In genomic region chr10:69786220-69786993, GRCm38 (mm10) we compare ENCODE assay signal across 11 mouse cellular contexts.
DNase-seq lines count a peak whose midpoint lies in the region; ATAC-seq and TF ChIP-seq lines count a peak whose summit lies in the region.
"Had no signal": no experiment of that assay in that cellular context is flagged by ENCODE, and none has a peak within 500 bp of the region (broad histone marks: within the 10 kb centered on the region; RNA-seq: fewer than 3 reads in every experiment).

No protein-coding gene starts in this region.

- no peak for TF ChIP-seq POLR2A in heart, adult 2 months (IDR thresholded peaks at IDR 0.05; ENCODE audit: insufficient read depth, low read depth, low read length)
- no peak for TF ChIP-seq POLR2A in myocyte (IDR thresholded peaks at IDR 0.05; ENCODE audit: insufficient read length, low read depth)

- TF ChIP-seq CTCF in heart, adult 2 months (IDR thresholded peaks at IDR 0.05), result no peak
- TF ChIP-seq CTCF in liver, postnatal 0 days (IDR thresholded peaks at IDR 0.05; ENCODE audit: low read depth), result no peak

- H3K36me3 ChIP-seq in heart, adult 2 months (ENCODE audit: control insufficient read depth, insufficient read depth, low read length), result no peaks in the 10 kb centered on the region
- H3K36me3 ChIP-seq in liver, embryonic 12.5 days, result no peaks in the 10 kb centered on the region
- H3K36me3 ChIP-seq in liver, postnatal 0 days (replicated peaks; ENCODE audit: insufficient read depth, low read length), result no peaks in the 10 kb centered on the region
- H3K36me3 ChIP-seq in embryonic facial prominence, embryonic 12.5 days, result no peaks in the 10 kb centered on the region
- H3K36me3 ChIP-seq in myocyte (ENCODE audit: control insufficient read depth, insufficient read depth), result no peaks in the 10 kb centered on the region

- WGBS in heart, adult 2 months, result 41% methylated on average over 13 of the region's 13 CpGs
- WGBS in liver, embryonic 12.5 days (ENCODE audit: insufficient replicate concordance), result 64% methylated on average over 13 of the region's 13 CpGs
- WGBS in liver, postnatal 0 days (ENCODE audit: insufficient replicate concordance), result 72% methylated on average over 13 of the region's 13 CpGs
- 33% methylated on average over 13 of the region's 13 CpGs for WGBS in embryonic facial prominence, embryonic 12.5 days

- H3K9ac ChIP-seq in heart, adult 2 months (ENCODE audit: low read depth, low read length), result peak overlapping the region; percentile 50
- H3K9ac ChIP-seq in liver, embryonic 12.5 days, result no peak overlapping the region
- H3K9ac ChIP-seq in liver, postnatal 0 days (replicated peaks), result no peak overlapping the region
- no peak overlapping the region for H3K9ac ChIP-seq in embryonic facial prominence, embryonic 12.5 days

- no peaks in the 10 kb centered on the region; the same call in 1 of the 2 replicates for H3K4me1 ChIP-seq in heart, adult 2 months (ENCODE audit: control insufficient read depth, insufficient read depth, low read length)
- H3K4me1 ChIP-seq in liver, embryonic 12.5 days, result peaks cover 40% of the 10 kb centered on the region
- H3K4me1 ChIP-seq in liver, postnatal 0 days (ENCODE audit: insufficient read depth), result no peaks in the 10 kb centered on the region
- H3K4me1 ChIP-seq in embryonic facial prominence, embryonic 12.5 days, result peaks cover 27% of the 10 kb centered on the region

- H3K4me3 ChIP-seq in heart, adult 2 months, result peak overlapping the region; percentile 49
- H3K4me3 ChIP-seq in liver, embryonic 12.5 days, result 0 out of 2 replicates have a peak overlapping the region, but pooled peaks have one; percentile 28
- no peak overlapping the region for H3K4me3 ChIP-seq in liver, postnatal 0 days (ENCODE audit: low read depth, low read length)
- no peak overlapping the region for H3K4me3 ChIP-seq in embryonic facial prominence, embryonic 12.5 days
- H3K4me3 ChIP-seq in myocyte, result peak overlapping the region; percentile 10

- intact Hi-C loops in heart, adult 2 months (cut with DNase I), result loop anchor here (10.0 kb wide), 1 partner anchor 252 kb away; no protein-coding TSS in a partner anchor
- intact Hi-C loops in heart, postnatal 25 days (cut with DNase I), result no loop called here

- ATAC-seq in liver, embryonic 12.5 days, result no peak
- no peak for ATAC-seq in liver, postnatal 0 days
- ATAC-seq in embryonic facial prominence, embryonic 12.5 days (ENCODE audit: insufficient number of reproducible peaks, insufficient read depth, low FRiP score, low TSS enrichment), result peak; percentile 54; the same call in 1 of the 2 replicates

- no peak overlapping the region for H3ac ChIP-seq in myocyte (ENCODE audit: control insufficient read depth, insufficient read length)

- H3K27ac ChIP-seq in heart, adult 2 months, result peak overlapping the region; percentile 62
- 0 out of 2 replicates have a peak overlapping the region, but pooled peaks have one; percentile 39 for H3K27ac ChIP-seq in liver, embryonic 12.5 days
- H3K27ac ChIP-seq in liver, postnatal 0 days (ENCODE audit: low read depth), result no peak overlapping the region
- H3K27ac ChIP-seq in embryonic facial prominence, embryonic 12.5 days, result no peak overlapping the region

- H3K9me3 ChIP-seq in liver, embryonic 12.5 days (replicated peaks), result no peaks in the 10 kb centered on the region
- H3K9me3 ChIP-seq in liver, postnatal 0 days (ENCODE audit: low read length), result no peaks in the 10 kb centered on the region
- no peaks in the 10 kb centered on the region for H3K9me3 ChIP-seq in embryonic facial prominence, embryonic 12.5 days

- H3K4me2 ChIP-seq in liver, embryonic 12.5 days, result peak overlapping the region; percentile 59
- no peak overlapping the region for H3K4me2 ChIP-seq in liver, postnatal 0 days (ENCODE audit: low read depth, low read length)
- no peak overlapping the region for H3K4me2 ChIP-seq in embryonic facial prominence, embryonic 12.5 days (replicated peaks)
- H3K4me2 ChIP-seq in myocyte (ENCODE audit: low read depth), result peak overlapping the region; percentile 80

- no peaks in the 10 kb centered on the region for H3K79me2 ChIP-seq in heart, adult 2 months (replicated peaks; ENCODE audit: control insufficient read depth, insufficient read depth, low read length)
- H3K79me2 ChIP-seq in myocyte (ENCODE audit: control insufficient read depth, insufficient read depth), result no peaks in the 10 kb centered on the region

- no peak for TF ChIP-seq EP300 in heart, adult 2 months (IDR thresholded peaks at IDR 0.05; ENCODE audit: insufficient read depth, low read depth, low read length)
- no peak for TF ChIP-seq EP300 in liver, postnatal 0 days (IDR thresholded peaks at IDR 0.05; ENCODE audit: low read depth)

- H3K27me3 ChIP-seq in heart, adult 2 months (ENCODE audit: control insufficient read depth, insufficient read depth, low read length), result no peaks in the 10 kb centered on the region
- H3K27me3 ChIP-seq in liver, embryonic 12.5 days (replicated peaks), result no peaks in the 10 kb centered on the region
- no peaks in the 10 kb centered on the region for H3K27me3 ChIP-seq in liver, postnatal 0 days (ENCODE audit: insufficient read depth, low read length)
- no peaks in the 10 kb centered on the region for H3K27me3 ChIP-seq in embryonic facial prominence, embryonic 12.5 days
- H3K27me3 ChIP-seq in myocyte (ENCODE audit: control insufficient read depth, insufficient read depth, insufficient read length), result no peaks in the 10 kb centered on the region

- no peak for DNase-seq in heart, adult 2 months
- no peak for DNase-seq in heart, postnatal 25 days (ENCODE audit: low spot score)
- no peak for DNase-seq in liver, postnatal 0 days
- no peak for DNase-seq in cerebellum, adult 9-11 months
- DNase-seq in right cerebral cortex, adult 2 months (ENCODE audit: low spot score in 2 of 2), result no peak
- DNase-seq: cerebellum, adult 11 months; kidney, adult 18-20 months; lung, adult 18-20 months had no signal

TF ChIP-seq in myocyte, 11 proteins besides CTCF, POLR2A, EP300 and RAD21:
- TF ChIP-seq E2F4 (IDR thresholded peaks at IDR 0.05; ENCODE audit: insufficient read depth), result no peak
- no peak for TF ChIP-seq TCF3 (IDR thresholded peaks at IDR 0.05; ENCODE audit: insufficient read length, low read depth)
- no peak for TF ChIP-seq CEBPB (IDR thresholded peaks at IDR 0.05; ENCODE audit: insufficient read depth, poor library complexity, severe bottlenecking)
- no peak for TF ChIP-seq MYOD1 (IDR thresholded peaks at IDR 0.05; ENCODE audit: control insufficient read depth in 1 of 3, insufficient read length in 2 of 3, low read depth in 2 of 3)
- no peak for TF ChIP-seq SRF (IDR thresholded peaks at IDR 0.05; ENCODE audit: control insufficient read depth, insufficient read length, low read depth)
- TF ChIP-seq MYOG (IDR thresholded peaks at IDR 0.05; ENCODE audit: control insufficient read depth in 1 of 3, insufficient read depth in 1 of 3, insufficient read length in 2 of 3, low read depth in 2 of 3), result no peak
- TF ChIP-seq POLR2AphosphoS2 (IDR thresholded peaks at IDR 0.05; ENCODE audit: insufficient read length, low read depth), result no peak
- no peak for TF ChIP-seq TCF12 (IDR thresholded peaks at IDR 0.05; ENCODE audit: insufficient read depth, poor library complexity, severe bottlenecking)
- no peak for TF ChIP-seq REST (IDR thresholded peaks at IDR 0.05; ENCODE audit: insufficient read depth, insufficient read length)
- no peak for TF ChIP-seq USF1 (IDR thresholded peaks at IDR 0.05; ENCODE audit: low read depth)
- TF ChIP-seq MAX (IDR thresholded peaks at IDR 0.05; ENCODE audit: low read depth), result no peak
TF ChIP-seq in myocyte: peak in this region for 0.

Comparison
In these comparisons a context has a peak if more than half of its experiments do, and no peak if none do; other contexts are left out.
1. H3K27ac ChIP-seq: peak in heart, adult 2 months (single experiment) and liver, embryonic 12.5 days (single experiment); none in liver, postnatal 0 days (single experiment) and embryonic facial prominence, embryonic 12.5 days (single experiment).
2. H3K4me3 ChIP-seq: peak in heart, adult 2 months (single experiment), liver, embryonic 12.5 days (single experiment) and myocyte (single experiment); none in liver, postnatal 0 days (single experiment) and embryonic facial prominence, embryonic 12.5 days (single experiment).
3. H3K4me2 ChIP-seq: peak in liver, embryonic 12.5 days (single experiment) and myocyte (single experiment); none in liver, postnatal 0 days (single experiment) and embryonic facial prominence, embryonic 12.5 days (single experiment).